Mouse (Mus musculus) monocyte, adult 59 days (primary cell): ENCODE data around the gene Olfr1219. TPM values are rescaled to one million over a fixed set of nuclear protein-coding genes. Genes with fewer than 3 reads are reported as not detected.

Experiments
- total RNA-seq, 2 experiments: library from RNA; stranded (reverse); gene quantifications; one replicate each; pipeline ENCODE4 v1.2.4; 2023

Olfr1219 gene
- total RNA-seq = not detected

GRCm38 (mm10) chr2:89083413-89083812 lies at the start of gene Olfr1219:
Gene Olfr1219, minus strand, starts transcription at chr2:89083513.

GRCm38 (mm10) chr2:89132954-89133353 lies 49.6 kb upstream of the Olfr1219 start, which contains the start of gene Olfr1222:
Gene Olfr1222, minus strand, starts transcription at chr2:89133054.

GRCm38 (mm10) chr2:89117183-89117582 lies 33.9 kb upstream of the Olfr1219 start, which contains the start of gene Olfr1221:
Gene Olfr1221, minus strand, starts transcription at chr2:89117283.

GRCm38 (mm10) chr2:89106735-89107134 lies 23.4 kb upstream of the Olfr1219 start, which contains the start of gene Olfr1220:
Gene Olfr1220, minus strand, starts transcription at chr2:89106835.

GRCm38 (mm10) chr2:89061087-89061486 lies 22.2 kb downstream of the Olfr1219 start, which contains the start of gene Olfr1218:
Gene Olfr1218, minus strand, starts transcription at chr2:89061187.

GRCm38 (mm10) chr2:89031965-89032364 lies 51.3 kb downstream of the Olfr1219 start, which contains the start of gene Olfr1217:
Gene Olfr1217, minus strand, starts transcription at chr2:89032065.

Other genes with a start within 250 kb of the Olfr1219 start
- not detected for gene Olfr1204, start 234.2 kb downstream of the Olfr1219 start, total RNA-seq
- gene Olfr1206, start 220.3 kb downstream of the Olfr1219 start, total RNA-seq = not detected
- gene Olfr1208, start 181.2 kb downstream of the Olfr1219 start, total RNA-seq = not detected
- gene Olfr1209, start 168.4 kb downstream of the Olfr1219 start, total RNA-seq = not detected
- gene Olfr1211, start 145.4 kb downstream of the Olfr1219 start, total RNA-seq = not detected
- not detected for gene Olfr1212, start 129.5 kb downstream of the Olfr1219 start, total RNA-seq
- not detected for gene Gm13762, start 103.2 kb downstream of the Olfr1219 start, total RNA-seq
- gene Olfr1214, start 90.9 kb downstream of the Olfr1219 start, total RNA-seq = not detected
- not detected for gene Olfr1215, start 76.5 kb downstream of the Olfr1219 start, total RNA-seq
- gene Olfr1216, start 65.2 kb downstream of the Olfr1219 start, total RNA-seq = not detected
- not detected for gene Olfr1217, start 51.4 kb downstream of the Olfr1219 start, total RNA-seq
- not detected for gene Olfr1218, start 22.3 kb downstream of the Olfr1219 start, total RNA-seq
- gene Olfr1220, start 23.3 kb upstream of the Olfr1219 start, total RNA-seq = not detected
- gene Olfr1221, start 33.8 kb upstream of the Olfr1219 start, total RNA-seq = not detected
- gene Olfr1222, start 49.5 kb upstream of the Olfr1219 start, total RNA-seq = not detected
- not detected for gene Olfr1223, start 68.0 kb upstream of the Olfr1219 start, total RNA-seq
- gene Olfr1224-ps1, start 80.6 kb upstream of the Olfr1219 start, total RNA-seq = not detected
- not detected for gene Olfr1225, start 91.2 kb upstream of the Olfr1219 start, total RNA-seq
- gene Olfr1226, start 116.5 kb upstream of the Olfr1219 start, total RNA-seq = not detected
- not detected for gene Olfr1228, start 170.5 kb upstream of the Olfr1219 start, total RNA-seq
- not detected for gene Olfr1229, start 204.5 kb upstream of the Olfr1219 start, total RNA-seq
- not detected for gene Olfr1230, start 213.8 kb upstream of the Olfr1219 start, total RNA-seq
- not detected for gene Olfr1231, start 223.6 kb upstream of the Olfr1219 start, total RNA-seq
- not detected for gene Olfr1232, start 246.2 kb upstream of the Olfr1219 start, total RNA-seq